Mouse (Mus musculus): ENCODE measurements around the gene Jund. TPM values are rescaled to one million over a fixed set of nuclear protein-coding genes. Genes with fewer than 3 reads are reported as not detected.

Jund gene
- polyA plus RNA-seq, 1 experiment from 2014 or later = 49.7 TPM

DNA sequence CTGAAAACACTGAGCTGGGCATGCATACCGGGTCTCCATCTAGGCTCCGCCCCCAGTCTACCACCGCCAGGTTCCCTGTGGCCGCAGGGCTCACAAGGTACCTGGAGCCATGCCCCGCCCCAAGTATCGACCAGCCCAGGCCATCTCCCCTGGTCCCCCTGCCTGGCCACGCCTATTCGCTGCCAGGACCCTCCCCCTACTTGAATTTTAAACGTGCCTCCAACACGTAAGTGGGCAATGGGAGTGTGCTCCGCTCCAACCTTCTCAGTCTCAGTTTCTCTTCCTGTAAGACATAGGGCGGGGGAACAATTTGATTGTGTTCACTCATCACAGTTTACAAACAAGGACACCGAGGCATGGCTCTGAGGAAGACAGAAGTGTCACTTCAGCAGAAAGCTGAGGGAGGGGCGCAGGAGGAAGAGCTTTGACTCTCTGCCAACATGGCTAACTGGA lies 38.5 kb upstream of the Jund start, which contains the start of gene Pgpep1:
Pgpep1 (minus strand) TSS at position 116 of the 453 bp plus-strand sequence.
- Histone ChIP-seq H3K4me2 (peak within 1 kb of the TSS; percentile 86), H3K4me1 (peaks cover 27% of the 10 kb centered on the region), H3K36me3 (peaks cover 10% of the 10 kb centered on the region), H3K27ac (peak within 1 kb of the TSS; percentile 84), H3K9me3 (no peaks in the 10 kb centered on the region), H3K4me3 (peak within 1 kb of the TSS; percentile 87), H3K27me3 (no peaks in the 10 kb centered on the region), H3K9ac (peak within 1 kb of the TSS; percentile 90)
- peak; percentile 74 for ATAC-seq (ENCODE audit: borderline replicate concordance, extremely low read depth, low FRiP score, low TSS enrichment)
- WGBS = under 1% methylated on average over 14 of the region's 14 CpGs

DNA sequence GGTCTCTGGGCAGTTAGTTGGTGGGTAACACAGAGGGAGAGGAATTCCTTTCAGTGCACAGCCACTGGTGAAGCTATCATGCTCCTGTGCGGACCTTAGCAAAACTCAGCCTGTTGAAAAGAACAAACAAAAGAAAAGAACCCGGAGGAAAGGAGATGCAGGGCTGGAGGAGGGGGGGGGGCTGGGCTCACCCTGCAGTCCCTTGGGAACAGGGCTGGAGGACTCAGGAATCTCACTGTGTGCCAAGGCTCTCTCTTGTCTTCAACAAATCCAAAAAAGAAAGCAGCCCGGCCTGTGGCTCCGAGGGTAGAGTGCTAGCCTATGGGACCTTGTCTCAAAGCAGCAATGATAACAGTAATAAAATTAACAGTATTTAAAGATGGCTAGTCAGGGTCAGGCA lies 35.1 kb upstream of the Jund start:
- no peak overlapping the region for H3K9ac ChIP-seq
- no peaks in the 10 kb centered on the region for H3K27me3 ChIP-seq
- ATAC-seq (ENCODE audit: borderline replicate concordance, extremely low read depth, low FRiP score, low TSS enrichment) = no peak
- WGBS = 37% methylated on average over 4 of the region's 4 CpGs
- H3K9me3 ChIP-seq = no peaks in the 10 kb centered on the region
- no peak overlapping the region for H3K27ac ChIP-seq
- no peaks in the 10 kb centered on the region for H3K36me3 ChIP-seq
- H3K4me1 ChIP-seq = peaks cover 17% of the 10 kb centered on the region
- H3K4me3 ChIP-seq = no peak overlapping the region
- H3K4me2 ChIP-seq = no peak overlapping the region

DNA sequence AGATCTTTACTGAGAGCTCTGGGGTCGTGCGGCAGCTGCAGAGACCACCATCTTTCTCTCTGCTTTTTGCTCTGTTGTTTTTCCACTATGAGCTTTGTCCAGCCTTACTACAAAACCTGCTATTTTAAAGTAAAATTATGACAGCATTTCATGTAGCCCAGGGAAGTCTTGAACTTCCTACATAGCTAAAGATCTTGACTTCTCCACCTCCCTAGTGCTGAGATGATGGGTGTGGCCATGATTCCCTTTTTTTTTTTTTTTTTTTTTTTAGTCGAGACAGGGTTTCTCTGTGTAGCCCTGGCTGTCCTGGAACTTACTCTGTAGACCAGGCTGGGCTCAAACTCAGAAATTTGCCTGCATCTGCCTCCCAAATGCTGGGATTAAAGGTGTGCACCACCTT lies 34.1 kb upstream of the Jund start:
- no peak for ATAC-seq (ENCODE audit: borderline replicate concordance, extremely low read depth, low FRiP score, low TSS enrichment)
- no peak overlapping the region for H3K27ac ChIP-seq
- no peaks in the 10 kb centered on the region for H3K27me3 ChIP-seq
- no peaks in the 10 kb centered on the region for H3K9me3 ChIP-seq
- 59% methylated on average over 3 of the region's 3 CpGs for WGBS
- H3K36me3 ChIP-seq = no peaks in the 10 kb centered on the region
- peaks cover 13% of the 10 kb centered on the region; the same call in 1 of the 2 replicates for H3K4me1 ChIP-seq
- H3K4me3 ChIP-seq = no peak overlapping the region
- no peak overlapping the region for H3K4me2 ChIP-seq
- no peak overlapping the region for H3K9ac ChIP-seq

DNA sequence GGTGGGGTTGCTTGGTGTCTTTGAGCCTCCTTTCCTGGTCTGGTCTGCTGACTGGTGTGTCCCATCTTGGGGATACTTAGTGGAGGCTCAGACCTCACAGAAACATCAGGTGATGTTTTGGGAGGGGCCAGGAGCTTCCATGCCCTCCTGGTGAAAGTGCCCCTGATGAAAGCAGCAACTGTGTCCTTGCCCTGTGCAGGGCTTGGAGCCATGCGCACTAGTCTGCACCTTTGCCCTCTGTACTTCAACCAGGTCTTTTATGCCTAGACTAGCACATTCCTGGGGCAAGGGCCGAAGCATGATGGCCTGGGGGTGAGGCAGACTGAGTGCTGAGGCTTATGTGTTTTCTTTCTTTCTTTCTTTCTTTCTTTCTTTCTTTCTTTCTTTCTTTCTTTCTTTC lies 33.1 kb upstream of the Jund start:
- H3K4me3 ChIP-seq = no peak overlapping the region
- ATAC-seq (ENCODE audit: borderline replicate concordance, extremely low read depth, low FRiP score, low TSS enrichment) = no peak

DNA sequence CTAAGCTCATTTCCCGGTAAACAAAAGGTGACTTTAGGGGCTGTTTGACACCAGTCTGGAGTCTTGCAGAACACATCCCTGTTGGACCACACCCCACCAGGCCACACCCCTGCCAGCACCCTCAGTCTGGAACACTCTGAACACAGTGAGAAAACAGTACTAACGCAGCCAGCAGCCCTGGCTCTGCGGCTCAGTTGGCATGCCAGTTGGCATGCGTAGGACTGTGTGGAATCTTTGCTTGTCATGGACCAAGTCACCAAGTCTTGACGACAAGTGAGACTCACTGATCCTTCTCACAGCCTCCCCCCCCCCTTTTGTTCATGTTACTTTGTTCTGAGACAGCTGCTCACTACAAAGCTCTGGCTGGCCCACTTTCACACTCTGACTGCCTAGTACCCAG lies 31.7 kb upstream of the Jund start:
- 0 out of 2 replicates have a peak, but pooled peaks have one; percentile 40 for ATAC-seq (ENCODE audit: borderline replicate concordance, extremely low read depth, low FRiP score, low TSS enrichment)
- no peak overlapping the region for H3K4me3 ChIP-seq
- H3K4me2 ChIP-seq = no peak overlapping the region
- H3K27ac ChIP-seq = no peak overlapping the region
- no peaks in the 10 kb centered on the region for H3K36me3 ChIP-seq
- H3K9me3 ChIP-seq = no peaks in the 10 kb centered on the region
- 0 out of 2 replicates have a peak, but pooled peaks cover 7% of the 10 kb centered on the region for H3K4me1 ChIP-seq
- no peaks in the 10 kb centered on the region for H3K27me3 ChIP-seq
- WGBS = 62% methylated on average over 5 of the region's 5 CpGs
- H3K9ac ChIP-seq = no peak overlapping the region

More for the DNA sequence above, 33.1 kb upstream of the Jund start:
- H3K36me3 ChIP-seq = no peaks in the 10 kb centered on the region
- no peaks in the 10 kb centered on the region for H3K9me3 ChIP-seq
- 0 out of 2 replicates have a peak, but pooled peaks cover 7% of the 10 kb centered on the region for H3K4me1 ChIP-seq
- WGBS = 70% methylated on average over 2 of the region's 2 CpGs
- no peak overlapping the region for H3K4me2 ChIP-seq
- no peak overlapping the region for H3K9ac ChIP-seq
- H3K27ac ChIP-seq = no peak overlapping the region
- H3K27me3 ChIP-seq = no peaks in the 10 kb centered on the region

DNA sequence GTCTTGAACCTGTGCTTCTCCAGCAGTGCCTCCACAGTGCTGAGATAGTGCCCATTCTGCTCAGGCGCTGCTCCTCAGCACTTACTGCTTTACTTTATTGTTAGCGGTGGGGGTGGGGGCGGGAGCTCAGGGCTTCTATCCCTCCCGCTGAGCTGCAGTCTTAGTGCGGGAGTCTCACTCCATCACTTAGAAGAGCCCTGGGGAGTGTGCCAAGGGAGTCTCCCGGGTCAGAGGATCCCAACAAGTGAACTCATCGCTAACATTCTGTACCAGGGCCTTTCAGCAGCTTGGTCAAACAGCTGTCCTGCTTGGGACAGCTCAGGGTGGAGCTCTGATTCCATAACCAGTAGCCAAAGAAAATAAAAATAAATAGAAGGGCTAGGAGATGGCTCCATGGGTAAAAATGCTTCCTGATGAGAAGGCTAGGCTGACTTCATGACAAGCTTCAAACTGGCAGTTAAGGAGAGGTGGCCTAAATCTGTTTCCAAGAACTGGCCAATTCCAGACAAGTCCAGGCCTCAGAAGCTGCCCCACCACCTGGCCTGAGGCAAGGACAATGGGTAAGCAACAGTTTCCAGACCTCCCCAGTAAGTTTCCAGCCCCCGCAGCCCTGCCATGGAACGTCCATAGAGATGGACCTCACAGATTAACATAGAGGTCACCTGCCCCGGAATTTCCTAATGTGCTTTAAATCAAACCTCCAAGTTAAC lies 27.0 kb upstream of the Jund start:
- ATAC-seq (ENCODE audit: borderline replicate concordance, extremely low read depth, low FRiP score, low TSS enrichment) = no peak
- Histone ChIP-seq H3K4me3 (no peak overlapping the region), H3K4me2 (no peak overlapping the region), H3K9me3 (no peaks in the 10 kb centered on the region), H3K36me3 (peaks cover 3% of the 10 kb centered on the region; the same call in 1 of the 2 replicates), H3K27ac (0 out of 2 replicates have a peak overlapping the region, but pooled peaks have one; percentile 76), H3K4me1 (peaks cover 26% of the 10 kb centered on the region), H3K27me3 (no peaks in the 10 kb centered on the region), H3K9ac (no peak overlapping the region)
- WGBS = 70% methylated on average over 10 of the region's 10 CpGs

DNA sequence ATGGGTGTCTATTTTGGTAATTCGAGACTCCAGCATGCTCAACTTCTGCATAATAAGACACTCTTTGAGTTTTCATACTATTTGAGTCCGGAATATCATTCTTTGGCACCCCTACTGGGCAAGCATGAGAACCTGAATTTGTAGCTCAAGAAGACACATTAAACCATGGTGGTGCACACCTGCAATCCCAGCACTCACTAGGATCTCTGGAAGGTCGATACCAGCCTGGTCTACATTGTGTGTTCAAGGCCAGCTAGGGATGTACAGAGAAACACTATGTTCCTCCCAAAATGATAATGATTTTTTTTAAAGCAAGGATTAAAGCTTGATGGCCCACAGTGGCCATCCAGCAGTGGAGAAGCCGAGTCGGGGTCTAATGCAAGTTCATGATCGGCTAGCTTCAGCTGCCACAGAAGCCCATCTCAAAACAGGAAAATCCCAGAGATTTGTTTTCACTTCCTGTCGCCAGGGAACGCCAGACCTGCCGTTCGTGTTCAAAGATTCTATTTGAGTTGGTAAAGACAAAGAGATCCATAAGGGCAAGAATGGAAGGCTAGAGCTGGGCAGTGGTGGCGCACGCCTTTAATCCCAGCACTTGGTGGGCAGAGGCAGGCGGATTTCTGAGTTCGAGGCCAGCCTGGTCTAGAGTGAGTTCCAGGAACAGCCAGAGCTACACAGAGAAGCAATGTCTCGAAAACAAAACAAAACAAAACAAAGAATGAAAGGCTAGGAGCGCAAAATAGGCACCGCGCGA lies 26.2 kb upstream of the Jund start:
- Histone ChIP-seq H3K27ac (peak overlapping the region; percentile 76), H3K4me3 (peak overlapping the region; percentile 66), H3K4me1 (peaks cover 26% of the 10 kb centered on the region), H3K36me3 (peaks cover 6% of the 10 kb centered on the region; the same call in 1 of the 2 replicates), H3K9me3 (no peaks in the 10 kb centered on the region), H3K27me3 (no peaks in the 10 kb centered on the region), H3K4me2 (peak overlapping the region; percentile 59), H3K9ac (peak overlapping the region; percentile 47)
- 34% methylated on average over 19 of the region's 19 CpGs for WGBS
- no peak; the same call in 1 of the 2 replicates for ATAC-seq (ENCODE audit: borderline replicate concordance, extremely low read depth, low FRiP score, low TSS enrichment)

DNA sequence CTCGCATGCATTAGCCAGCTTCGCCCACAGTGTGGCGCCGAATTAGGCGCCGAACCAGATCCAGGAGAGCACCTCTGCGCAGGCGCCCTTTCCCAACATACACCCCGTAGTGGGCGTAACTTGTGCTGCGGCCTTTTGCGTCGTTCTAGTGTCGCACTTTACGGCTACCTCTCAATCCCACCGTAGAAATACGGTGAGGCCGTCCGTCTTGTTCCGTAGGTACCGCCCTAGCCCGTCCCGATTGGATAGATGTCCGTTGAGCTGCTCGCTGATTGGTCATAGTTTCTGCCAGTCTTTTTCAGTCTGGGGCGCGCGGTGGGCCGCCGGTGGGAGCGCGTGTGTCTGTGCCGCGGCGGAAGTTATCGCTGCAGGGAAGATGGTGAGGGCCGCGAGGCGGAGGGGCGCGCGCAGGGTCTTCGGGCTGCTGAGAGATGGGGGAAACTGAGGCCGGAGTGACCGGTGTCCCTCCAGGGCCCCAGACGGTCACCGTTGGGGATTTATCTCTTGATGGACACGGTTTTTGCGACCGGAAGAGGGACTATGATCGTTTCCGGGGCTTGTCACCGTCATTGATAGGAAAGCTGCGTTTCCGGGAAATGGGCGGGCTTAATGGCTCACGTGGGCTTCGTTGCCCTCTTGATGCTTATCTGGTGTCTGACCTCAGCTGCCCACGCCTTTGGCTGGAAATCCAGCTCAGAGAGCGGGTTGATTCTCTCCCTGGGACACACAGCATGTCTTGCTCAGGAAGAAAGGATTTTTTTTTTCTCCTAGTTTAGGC lies 25.5 kb upstream of the Jund start, which contains the start of gene Lsm4:
Lsm4 (plus strand) TSS at position 170 of the 778 bp plus-strand sequence.
- H3K27me3 ChIP-seq = no peaks in the 10 kb centered on the region

DNA sequence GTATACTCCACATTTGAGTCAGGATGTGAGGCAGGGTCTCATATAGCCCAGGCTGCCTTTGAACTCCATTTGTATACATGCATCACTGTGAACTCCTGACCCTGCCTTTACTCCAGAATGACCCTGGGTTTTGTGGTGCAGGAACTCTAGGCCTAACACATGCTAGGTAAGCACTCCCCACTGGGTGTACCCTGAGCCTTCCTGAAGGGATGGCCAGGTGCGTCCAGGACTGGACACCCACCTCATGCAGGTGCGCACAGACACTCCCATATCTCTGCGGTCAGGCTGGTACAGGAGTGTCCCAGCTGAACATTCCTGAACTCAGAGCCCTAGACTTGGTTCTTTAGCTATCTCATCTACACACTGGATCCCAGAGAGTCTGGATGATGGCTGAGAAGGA lies 24.6 kb upstream of the Jund start:
- no peaks in the 10 kb centered on the region for H3K9me3 ChIP-seq
- ATAC-seq (ENCODE audit: borderline replicate concordance, extremely low read depth, low FRiP score, low TSS enrichment) = no peak
- H3K4me3 ChIP-seq = peak overlapping the region; percentile 66
- peak overlapping the region; percentile 96 for H3K27ac ChIP-seq
- peaks cover 26% of the 10 kb centered on the region for H3K4me1 ChIP-seq
- peak overlapping the region; percentile 78 for H3K4me2 ChIP-seq
- H3K27me3 ChIP-seq = no peaks in the 10 kb centered on the region
- peak overlapping the region; percentile 66 for H3K9ac ChIP-seq
- H3K36me3 ChIP-seq = peaks cover 21% of the 10 kb centered on the region
- 70% methylated on average over 3 of the region's 3 CpGs for WGBS

More for the DNA sequence above, 25.5 kb upstream of the Jund start, which contains the start of gene Lsm4:
- peak; percentile 97 for ATAC-seq (ENCODE audit: borderline replicate concordance, extremely low read depth, low FRiP score, low TSS enrichment)
- peak within 1 kb of the TSS; percentile 66 for H3K9ac ChIP-seq
- peaks cover 26% of the 10 kb centered on the region for H3K4me1 ChIP-seq
- under 1% methylated on average over 60 of the region's 60 CpGs for WGBS
- H3K27ac ChIP-seq = peak within 1 kb of the TSS; percentile 96
- no peaks in the 10 kb centered on the region for H3K9me3 ChIP-seq
- H3K4me3 ChIP-seq = peak within 1 kb of the TSS; percentile 66
- H3K4me2 ChIP-seq = peak within 1 kb of the TSS; percentile 78
- peaks cover 13% of the 10 kb centered on the region for H3K36me3 ChIP-seq

DNA sequence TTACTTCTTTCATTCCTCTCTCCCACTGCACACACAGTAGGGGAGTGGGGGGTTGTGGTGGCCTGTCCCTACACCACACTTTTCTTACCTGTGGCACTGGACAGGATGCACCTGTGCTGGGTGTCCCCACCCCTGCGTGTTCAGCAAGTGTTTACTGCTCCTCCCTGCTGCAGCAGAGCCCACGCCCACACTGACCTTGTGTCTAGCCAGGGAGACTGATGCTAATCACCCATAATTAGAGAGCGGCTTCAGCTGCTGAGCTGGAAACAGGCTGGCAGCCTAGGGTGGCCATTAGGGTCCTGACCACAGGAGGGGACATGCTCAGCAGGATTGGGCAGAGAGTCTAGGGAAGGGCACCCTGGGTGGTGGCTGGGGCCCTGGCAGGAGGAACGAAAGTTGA lies 24.0 kb upstream of the Jund start:
- Histone ChIP-seq H3K4me2 (no peak overlapping the region), H3K27me3 (no peaks in the 10 kb centered on the region), H3K27ac (peak overlapping the region; percentile 96), H3K4me3 (no peak overlapping the region), H3K9ac (no peak overlapping the region), H3K36me3 (peaks cover 21% of the 10 kb centered on the region), H3K9me3 (no peaks in the 10 kb centered on the region), H3K4me1 (peaks cover 26% of the 10 kb centered on the region)
- 78% methylated on average over 4 of the region's 4 CpGs for WGBS
- ATAC-seq (ENCODE audit: borderline replicate concordance, extremely low read depth, low FRiP score, low TSS enrichment) = no peak

DNA sequence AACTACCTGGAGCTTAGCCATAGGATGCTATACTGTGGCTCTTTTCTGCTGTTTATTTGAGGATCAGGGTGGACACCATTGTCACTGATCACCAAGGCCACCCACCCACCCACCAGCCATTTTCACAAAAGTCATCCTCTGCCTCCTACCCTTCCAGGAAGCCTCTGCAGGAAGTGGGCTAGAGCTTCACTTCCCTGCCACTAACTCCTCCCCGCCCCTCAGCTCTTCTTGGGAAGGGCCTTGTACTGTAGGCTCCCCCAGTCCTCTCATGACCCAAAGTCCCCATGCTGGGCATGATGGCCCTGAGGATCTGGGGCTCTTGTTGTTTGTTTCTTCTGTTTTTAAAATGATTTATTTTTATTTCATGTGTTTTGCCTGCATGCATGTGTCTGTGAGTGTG lies 23.4 kb upstream of the Jund start:
- peaks cover 26% of the 10 kb centered on the region for H3K4me1 ChIP-seq
- no peak overlapping the region for H3K4me3 ChIP-seq
- H3K27me3 ChIP-seq = no peaks in the 10 kb centered on the region
- no peak for ATAC-seq (ENCODE audit: borderline replicate concordance, extremely low read depth, low FRiP score, low TSS enrichment)
- no peak overlapping the region for H3K4me2 ChIP-seq
- H3K27ac ChIP-seq = no peak overlapping the region
- no peak overlapping the region for H3K9ac ChIP-seq
- peaks cover 21% of the 10 kb centered on the region for H3K36me3 ChIP-seq
- no peaks in the 10 kb centered on the region for H3K9me3 ChIP-seq
- whole genome bisulfite sequencing = 80% methylated on average over 1 of the region's 1 CpGs
